ENCODE assay signal across 8 mouse cellular contexts in genomic region chr17:88062860-88063580, GRCm38 (mm10). TPM values are rescaled to one million over a fixed set of nuclear protein-coding genes. Genes with fewer than 3 reads are reported as not detected.
DNase-seq lines count a peak whose midpoint lies in the region; ATAC-seq and TF ChIP-seq lines count a peak whose summit lies in the region.

No protein-coding gene starts in this region.

- peak overlapping the region; percentile 99 for H3K9ac ChIP-seq in forebrain, embryonic 15.5 days (replicated peaks)
- peak overlapping the region; percentile 99 for H3K9ac ChIP-seq in liver, embryonic 14.5 days (replicated peaks)

- H3K9me3 ChIP-seq in erythroblast, embryonic 14.5 days (ENCODE audit: control insufficient read depth, low read length), result no peaks in the 10 kb centered on the region
- H3K9me3 ChIP-seq in forebrain, embryonic 15.5 days, result no peaks in the 10 kb centered on the region
- H3K9me3 ChIP-seq in liver, embryonic 14.5 days (ENCODE audit: control insufficient read depth, low read length), result no peaks in the 10 kb centered on the region

- TF ChIP-seq EP300 in liver, embryonic 14.5 days (IDR thresholded peaks at IDR 0.05; ENCODE audit: low read depth), result no peak

- peak; percentile 59 for DNase-seq in A20 (ENCODE audit: low read depth, low spot score)
- no peak for DNase-seq in liver, embryonic 14.5 days (ENCODE audit: low read depth in 3 of 3, low spot score in 3 of 3)
- DNase-seq in c-Kit-positive CD71-positive TER-119-positive erythroid progenitor cells, embryonic 14.5 days (ENCODE audit: low spot score), result no peak
- no peak for DNase-seq in thymus, postnatal 0 days (ENCODE audit: low spot score)
- no peak for DNase-seq in thymus, postnatal 25 days

- no peaks in the 10 kb centered on the region for H3K27me3 ChIP-seq in erythroblast, embryonic 14.5 days (ENCODE audit: control insufficient read depth)
- no peaks in the 10 kb centered on the region for H3K27me3 ChIP-seq in forebrain, embryonic 15.5 days
- no peaks in the 10 kb centered on the region for H3K27me3 ChIP-seq in liver, embryonic 14.5 days (ENCODE audit: control insufficient read depth, insufficient read depth, low read length)

- peak overlapping the region; percentile 94 for H3K4me3 ChIP-seq in erythroblast, embryonic 14.5 days (replicated peaks)
- peak overlapping the region; percentile 96 for H3K4me3 ChIP-seq in forebrain, embryonic 15.5 days
- H3K4me3 ChIP-seq in liver, embryonic 14.5 days (ENCODE audit: insufficient read depth in 1 of 2, low read depth in 2 of 2, low read length in 2 of 2), result peak overlapping the region; percentile 23 to 95; a peak in 3 of 4 replicates

- peak overlapping the region; percentile 100; the same call in 1 of the 2 replicates for H3K27ac ChIP-seq in forebrain, embryonic 15.5 days (replicated peaks)
- H3K27ac ChIP-seq in liver, embryonic 14.5 days, result no peak overlapping the region

- peaks cover 43% of the 10 kb centered on the region for H3K4me1 ChIP-seq in erythroblast, embryonic 14.5 days (ENCODE audit: control insufficient read depth)
- peaks cover 31% of the 10 kb centered on the region for H3K4me1 ChIP-seq in forebrain, embryonic 15.5 days
- H3K4me1 ChIP-seq in liver, embryonic 14.5 days (replicated peaks; ENCODE audit: control insufficient read depth in 2 of 2, insufficient read depth in 2 of 2, low read length in 1 of 2), result peaks cover 12 to 15% of the 10 kb centered on the region in 2 experiments

- no peaks in the 10 kb centered on the region; the same call in 1 of the 2 replicates for H3K36me3 ChIP-seq in erythroblast, embryonic 14.5 days (ENCODE audit: control insufficient read depth)
- H3K36me3 ChIP-seq in forebrain, embryonic 15.5 days, result no peaks in the 10 kb centered on the region
- no peaks in the 10 kb centered on the region for H3K36me3 ChIP-seq in liver, embryonic 14.5 days (replicated peaks; ENCODE audit: control insufficient read depth, insufficient read depth, low read depth)

- H3K4me2 ChIP-seq in forebrain, embryonic 15.5 days (replicated peaks), result peak overlapping the region; percentile 60
- peak overlapping the region; percentile 92 for H3K4me2 ChIP-seq in liver, embryonic 14.5 days (ENCODE audit: low read depth)

- ATAC-seq in erythroblast, adult 5-6 weeks (replicated peaks; ENCODE audit: low FRiP score, poor library complexity, severe bottlenecking), result no peak
- ATAC-seq in forebrain, embryonic 15.5 days (replicated peaks), result no peak
- ATAC-seq in liver, embryonic 14.5 days (ENCODE audit: insufficient read depth), result no peak

- 18% methylated on average over 8 of the region's 8 CpGs for WGBS in forebrain, embryonic 15.5 days
- 45% methylated on average over 8 of the region's 8 CpGs for WGBS in liver, embryonic 14.5 days (ENCODE audit: insufficient replicate concordance)

- TF ChIP-seq CTCF in liver, embryonic 14.5 days (IDR thresholded peaks at IDR 0.05; ENCODE audit: low read depth), result no peak

RNA-seq across cellular contexts. Expression of gene Fbxo11, which starts 2.1 kb away (rescaled TPM):
- polyA plus RNA-seq in erythroblast, embryonic 14.5 days (2012), result 0.16 and 0.17 TPM in 2 replicates
- total RNA-seq in erythroblast, adult 5-6 weeks (2015; ENCODE audit: low replicate concordance), result 11.5 and 13.2 TPM in 2 replicates
- total RNA-seq in erythroblast, adult 5-6 weeks (2017; ENCODE audit: low replicate concordance), result 5.7 and 8.7 TPM in 2 replicates
- 35.8 and 35.9 TPM in 2 replicates for polyA plus RNA-seq in forebrain, embryonic 15.5 days (2015; fragmentation: Nextera tagmentation; extraction: Ambion mirVana)
- polyA plus RNA-seq in liver, embryonic 14.5 days (2012; rRNA removed), result 4.4 and 7.1 TPM in 2 replicates
- polyA plus RNA-seq in liver, embryonic 14.5 days (2014; fragmentation: Nextera tagmentation; extraction: Ambion mirVana), result 4.5 and 4.8 TPM in 2 replicates
- polyA plus RNA-seq in thymus, postnatal 0 days (2015; fragmentation: Nextera tagmentation; extraction: Ambion mirVana), result 11.9 and 16.8 TPM in 2 replicates
